Mouse (Mus musculus): Measurements from ENCODE around the gene Fkbp15. TPM values are rescaled to one million over a fixed set of nuclear protein-coding genes. Genes with fewer than 3 reads are reported as not detected.
A peak's percentile ranks its signal among the peaks of the same experiment; 100 is the strongest.

The Fkbp15 gene
- polyA plus RNA-seq, 1 experiment from 2014 or later: 24.1 TPM

- Histone ChIP-seq H3K27me3 (ENCODE audit: control insufficient read depth, insufficient read depth, low read length) (no peaks in the 10 kb centered on the region), H3K36me3 (ENCODE audit: control insufficient read depth, insufficient read depth, low read length) (peaks cover 25% of the 10 kb centered on the region), H3K4me2 (ENCODE audit: low read depth, low read length) (no peak overlapping the region), H3K9me3 (ENCODE audit: control insufficient read depth, low read length) (no peaks in the 10 kb centered on the region), H3K9ac (replicated peaks; ENCODE audit: low read depth, low read length) (no peak overlapping the region), H3K27ac (ENCODE audit: low read depth, low read length) (no peak overlapping the region), H3K4me1 (ENCODE audit: control insufficient read depth, insufficient read depth, low read length) (no peaks in the 10 kb centered on the region), H3K4me3 (ENCODE audit: low read depth, low read length) (no peak overlapping the region)
- WGBS: 96% methylated on average over 1 of the region's 1 CpGs
- ATAC-seq (ENCODE audit: low read depth): no peak
These were observed 65.6 kb downstream of the Fkbp15 start for GRCm38 (mm10) chr4:62294741-62295140.

DNA sequence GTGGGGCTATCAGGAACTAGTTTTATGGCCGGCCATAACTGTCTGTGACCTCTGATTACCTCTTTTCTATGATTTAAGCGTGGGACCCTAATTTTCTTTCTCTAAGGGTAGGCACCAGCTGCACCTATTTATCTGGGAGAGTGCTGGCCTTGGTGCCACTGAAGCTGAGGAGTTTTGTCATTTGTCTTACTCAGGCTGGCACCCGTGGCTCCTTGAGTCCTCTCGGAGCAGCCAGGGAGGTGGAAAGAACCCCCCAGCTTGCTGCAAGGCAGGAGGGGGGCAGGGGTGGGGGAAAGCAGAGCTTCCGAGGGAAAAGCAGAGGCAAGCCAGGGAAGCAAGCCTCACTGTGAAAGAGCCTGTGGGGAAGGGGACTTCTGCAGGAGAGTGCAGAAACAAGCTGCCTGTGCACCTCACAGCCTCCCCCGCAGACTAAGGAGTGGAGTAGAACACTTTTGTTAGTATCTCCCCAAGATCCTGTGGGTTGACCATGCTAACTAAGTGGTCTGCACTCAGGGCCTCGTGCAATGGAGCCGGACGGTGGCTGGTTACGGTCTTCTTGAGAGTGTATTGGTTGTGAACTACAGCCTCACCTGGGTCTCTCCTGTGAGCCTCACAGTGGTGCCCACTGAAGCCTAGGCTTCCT is 67.0 kb downstream of the Fkbp15 start:
- ATAC-seq (ENCODE audit: low read depth): 0 out of 2 replicates have a peak, but pooled peaks have one; percentile 5
- H3K9ac ChIP-seq (replicated peaks; ENCODE audit: low read depth, low read length): no peak overlapping the region
- peaks cover 18% of the 10 kb centered on the region for H3K36me3 ChIP-seq (ENCODE audit: control insufficient read depth, insufficient read depth, low read length)
- no peaks in the 10 kb centered on the region for H3K9me3 ChIP-seq (ENCODE audit: control insufficient read depth, low read length)
- no peak overlapping the region for H3K4me3 ChIP-seq (ENCODE audit: low read depth, low read length)
- H3K27me3 ChIP-seq (ENCODE audit: control insufficient read depth, insufficient read depth, low read length): no peaks in the 10 kb centered on the region
- no peak overlapping the region for H3K4me2 ChIP-seq (ENCODE audit: low read depth, low read length)
- H3K27ac ChIP-seq (ENCODE audit: low read depth, low read length): no peak overlapping the region
- no peaks in the 10 kb centered on the region for H3K4me1 ChIP-seq (ENCODE audit: control insufficient read depth, insufficient read depth, low read length)
- WGBS: 28% methylated on average over 10 of the region's 10 CpGs

DNA sequence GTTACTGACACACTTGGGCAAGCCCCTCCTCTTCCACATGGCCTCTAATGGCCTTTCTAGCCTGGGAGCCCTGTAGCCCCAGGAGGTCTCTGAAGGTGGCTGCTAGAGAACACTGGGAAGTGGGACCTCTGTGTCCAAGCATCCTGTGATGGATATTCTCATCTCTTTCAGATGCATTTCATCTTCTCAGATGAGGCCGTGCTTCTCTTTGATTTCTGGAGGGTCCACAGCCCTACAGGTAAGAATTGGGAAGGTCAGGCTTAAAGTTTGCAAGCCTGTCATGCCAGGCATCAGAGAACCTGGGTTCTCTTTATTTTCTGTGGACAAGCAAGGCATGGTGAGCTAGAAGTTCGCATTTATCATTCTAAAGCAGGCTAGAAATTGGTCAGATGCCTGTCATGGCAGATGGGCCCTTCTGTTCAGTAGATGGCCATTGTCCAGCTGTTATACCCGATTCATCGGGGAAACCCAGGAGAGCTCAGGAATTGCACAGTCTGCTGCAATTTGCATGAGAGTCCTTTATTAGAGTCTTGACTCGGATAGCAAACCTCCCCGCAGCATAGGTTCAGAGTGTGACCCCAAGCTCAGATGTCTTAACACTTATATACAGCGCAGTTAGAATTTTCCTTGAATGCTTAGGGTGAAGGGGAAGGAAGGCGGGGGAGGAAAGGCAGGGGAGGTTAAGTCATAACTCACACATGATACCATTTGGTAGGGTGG is 67.7 kb downstream of the Fkbp15 start:
- Histone ChIP-seq H3K9ac (replicated peaks; ENCODE audit: low read depth, low read length) (no peak overlapping the region), H3K36me3 (ENCODE audit: control insufficient read depth, insufficient read depth, low read length) (peaks cover 10% of the 10 kb centered on the region; the same call in 1 of the 2 replicates), H3K4me2 (ENCODE audit: low read depth, low read length) (no peak overlapping the region), H3K27ac (ENCODE audit: low read depth, low read length) (no peak overlapping the region), H3K4me1 (ENCODE audit: control insufficient read depth, insufficient read depth, low read length) (no peaks in the 10 kb centered on the region), H3K27me3 (ENCODE audit: control insufficient read depth, insufficient read depth, low read length) (no peaks in the 10 kb centered on the region), H3K9me3 (ENCODE audit: control insufficient read depth, low read length) (no peaks in the 10 kb centered on the region), H3K4me3 (ENCODE audit: low read depth, low read length) (no peak overlapping the region)
- 14% methylated on average over 8 of the region's 8 CpGs for WGBS
- peak; percentile 30; the same call in 1 of the 2 replicates for ATAC-seq (ENCODE audit: low read depth)

DNA sequence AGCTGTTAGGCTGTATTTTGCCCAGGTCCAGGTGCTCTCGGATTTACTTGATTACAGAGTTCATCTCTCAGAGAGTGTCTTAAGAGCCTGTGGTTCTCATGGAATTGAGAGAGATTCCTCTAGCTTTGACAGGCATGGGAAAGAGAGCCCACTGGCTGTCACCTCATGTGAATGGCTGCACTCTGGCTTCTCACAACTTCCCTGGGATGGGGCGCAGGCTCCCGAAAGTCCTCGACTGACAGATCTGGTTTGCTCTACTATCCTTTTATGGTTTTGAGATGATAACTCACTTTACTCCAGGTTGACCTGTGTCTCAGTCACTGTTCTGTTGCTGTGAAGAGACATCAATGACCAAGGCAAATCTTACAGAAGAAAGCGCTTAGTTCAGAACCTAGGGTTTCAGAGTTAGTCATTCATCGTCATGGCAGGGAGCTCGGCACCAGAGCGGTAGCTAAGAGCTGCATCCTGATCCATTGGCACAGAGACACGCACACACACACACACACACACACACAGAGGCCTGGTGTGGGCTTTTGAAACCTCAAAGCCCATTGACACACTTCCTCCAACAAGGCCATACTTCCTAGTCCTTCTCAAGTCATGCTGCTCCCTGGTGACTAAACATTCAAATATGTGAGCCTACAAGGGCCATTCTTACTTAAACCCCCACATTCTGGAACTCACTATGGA is 69.4 kb downstream of the Fkbp15 start:
- no peak for ATAC-seq (ENCODE audit: low read depth)
- no peak overlapping the region for H3K9ac ChIP-seq (replicated peaks; ENCODE audit: low read depth, low read length)
- H3K9me3 ChIP-seq (ENCODE audit: control insufficient read depth, low read length): no peaks in the 10 kb centered on the region
- H3K27me3 ChIP-seq (ENCODE audit: control insufficient read depth, insufficient read depth, low read length): no peaks in the 10 kb centered on the region
- no peaks in the 10 kb centered on the region for H3K36me3 ChIP-seq (ENCODE audit: control insufficient read depth, insufficient read depth, low read length)
- 91% methylated on average over 9 of the region's 9 CpGs for WGBS
- H3K4me3 ChIP-seq (ENCODE audit: low read depth, low read length): no peak overlapping the region
- no peak overlapping the region for H3K27ac ChIP-seq (ENCODE audit: low read depth, low read length)
- no peaks in the 10 kb centered on the region for H3K4me1 ChIP-seq (ENCODE audit: control insufficient read depth, insufficient read depth, low read length)
- no peak overlapping the region for H3K4me2 ChIP-seq (ENCODE audit: low read depth, low read length)

GRCm38 (mm10) chr4:62289226-62289625 is 71.1 kb downstream of the Fkbp15 start:
- WGBS: 96% methylated on average over 7 of the region's 7 CpGs
- H3K4me2 ChIP-seq (ENCODE audit: low read depth, low read length): no peak overlapping the region
- no peak overlapping the region for H3K27ac ChIP-seq (ENCODE audit: low read depth, low read length)
- H3K9me3 ChIP-seq (ENCODE audit: control insufficient read depth, low read length): no peaks in the 10 kb centered on the region
- H3K4me1 ChIP-seq (ENCODE audit: control insufficient read depth, insufficient read depth, low read length): no peaks in the 10 kb centered on the region
- no peaks in the 10 kb centered on the region for H3K27me3 ChIP-seq (ENCODE audit: control insufficient read depth, insufficient read depth, low read length)
- H3K9ac ChIP-seq (replicated peaks; ENCODE audit: low read depth, low read length): no peak overlapping the region
- H3K4me3 ChIP-seq (ENCODE audit: low read depth, low read length): no peak overlapping the region
- no peak for ATAC-seq (ENCODE audit: low read depth)
- H3K36me3 ChIP-seq (ENCODE audit: control insufficient read depth, insufficient read depth, low read length): no peaks in the 10 kb centered on the region

DNA sequence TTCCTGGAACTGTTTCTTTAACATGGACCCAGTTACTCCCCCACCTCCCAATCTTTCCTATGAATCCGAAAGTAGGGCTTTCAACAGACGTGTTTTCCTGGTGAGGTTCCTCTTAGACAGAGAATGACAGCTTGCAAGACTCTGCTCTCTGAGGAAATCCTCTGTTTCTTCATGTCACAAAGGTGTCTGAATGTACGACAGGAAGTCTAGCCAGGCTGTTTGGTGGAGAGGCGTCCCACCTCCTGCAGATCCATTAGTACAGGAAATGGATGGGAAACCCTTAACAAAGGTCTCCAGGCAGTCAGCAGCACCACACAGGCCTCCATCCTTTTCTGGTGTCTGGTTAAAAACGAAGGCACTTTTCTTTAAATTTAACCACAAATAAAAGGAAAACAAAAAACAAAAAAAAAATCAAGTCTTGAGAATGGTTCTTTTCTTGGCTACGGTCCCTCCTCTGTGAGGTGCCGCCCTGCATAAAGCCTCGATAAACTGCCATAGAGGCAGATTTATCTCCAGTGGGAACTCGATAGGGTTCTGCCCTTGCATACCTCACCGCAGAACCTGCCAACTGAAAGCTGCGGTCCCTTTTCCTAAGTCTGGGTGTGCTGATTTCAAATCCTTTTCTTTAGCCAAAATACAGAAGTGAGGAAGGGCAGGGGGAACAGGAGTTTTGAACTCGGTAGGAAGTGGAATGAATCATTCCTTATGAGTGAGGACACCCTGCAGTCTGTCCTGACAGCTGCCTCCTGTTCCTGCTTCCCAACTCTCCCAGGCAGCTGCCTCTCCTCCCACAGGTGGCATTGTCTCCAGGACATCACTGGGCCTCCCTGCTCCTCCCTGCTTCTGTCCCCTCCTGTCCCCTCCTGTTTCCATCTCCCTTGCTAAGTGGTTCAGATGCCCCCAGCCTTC is 73.1 kb downstream of the Fkbp15 start:
- H3K4me2 ChIP-seq (ENCODE audit: low read depth, low read length): peak overlapping the region; percentile 69
- H3K4me3 ChIP-seq (ENCODE audit: low read depth, low read length): peak overlapping the region; percentile 68
- H3K36me3 ChIP-seq (ENCODE audit: control insufficient read depth, insufficient read depth, low read length): no peaks in the 10 kb centered on the region
- H3K4me1 ChIP-seq (ENCODE audit: control insufficient read depth, insufficient read depth, low read length): no peaks in the 10 kb centered on the region
- H3K9me3 ChIP-seq (ENCODE audit: control insufficient read depth, low read length): no peaks in the 10 kb centered on the region
- H3K27me3 ChIP-seq (ENCODE audit: control insufficient read depth, insufficient read depth, low read length): no peaks in the 10 kb centered on the region
- peak overlapping the region; percentile 73 for H3K9ac ChIP-seq (replicated peaks; ENCODE audit: low read depth, low read length)
- 4% methylated on average over 12 of the region's 12 CpGs for WGBS
- no peak overlapping the region for H3K27ac ChIP-seq (ENCODE audit: low read depth, low read length)
- ATAC-seq (ENCODE audit: low read depth): no peak

DNA sequence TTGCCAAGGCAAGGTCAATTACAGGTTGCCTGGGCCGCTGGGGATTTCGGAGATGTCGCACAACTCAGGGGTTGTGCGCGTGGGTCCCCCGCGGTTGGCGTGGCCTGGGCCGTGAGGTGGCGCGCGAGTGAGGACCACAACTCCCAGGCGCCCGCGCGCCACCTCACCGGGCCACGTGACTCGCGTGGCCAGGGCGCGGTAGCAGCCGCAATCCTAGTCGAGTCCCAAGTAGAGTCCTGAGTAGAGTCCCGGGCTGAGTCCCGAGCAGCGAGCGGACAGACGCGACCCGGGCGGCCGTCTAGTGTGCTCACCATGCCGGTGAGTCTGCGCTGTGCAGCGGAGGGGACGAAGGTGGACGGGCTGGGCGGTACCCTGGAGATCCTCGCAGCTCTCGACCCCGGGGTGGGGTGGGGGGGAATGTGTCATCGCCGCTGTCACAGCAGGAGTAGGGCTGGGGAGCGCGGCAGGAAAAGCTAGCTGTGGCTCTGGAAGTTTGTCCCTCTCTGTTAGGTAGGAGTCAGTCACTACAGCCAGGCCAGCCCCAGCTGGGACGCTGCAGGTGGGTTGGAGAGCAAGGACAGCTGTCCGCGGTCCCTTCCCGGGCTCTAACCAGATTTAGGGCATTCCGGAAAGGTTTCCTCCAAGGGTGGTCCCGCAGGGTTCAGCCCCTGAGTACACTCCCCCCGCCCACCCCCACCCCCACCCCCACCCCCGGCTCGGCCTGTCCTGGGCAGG is 73.9 kb downstream of the Fkbp15 start:
- peak overlapping the region; percentile 73 for H3K9ac ChIP-seq (replicated peaks; ENCODE audit: low read depth, low read length)
- peak overlapping the region; percentile 68 for H3K4me3 ChIP-seq (ENCODE audit: low read depth, low read length)
- H3K27ac ChIP-seq (ENCODE audit: low read depth, low read length): peak overlapping the region; percentile 52
- no peaks in the 10 kb centered on the region for H3K4me1 ChIP-seq (ENCODE audit: control insufficient read depth, insufficient read depth, low read length)
- no peaks in the 10 kb centered on the region for H3K36me3 ChIP-seq (ENCODE audit: control insufficient read depth, insufficient read depth, low read length)
- H3K9me3 ChIP-seq (ENCODE audit: control insufficient read depth, low read length): no peaks in the 10 kb centered on the region
- peak; percentile 97 for ATAC-seq (ENCODE audit: low read depth)
- under 1% methylated on average over 51 of the region's 55 CpGs for WGBS
- no peaks in the 10 kb centered on the region for H3K27me3 ChIP-seq (ENCODE audit: control insufficient read depth, insufficient read depth, low read length)
- peak overlapping the region; percentile 69 for H3K4me2 ChIP-seq (ENCODE audit: low read depth, low read length)

- Histone ChIP-seq H3K9ac (replicated peaks; ENCODE audit: low read depth, low read length) (no peak overlapping the region), H3K27ac (ENCODE audit: low read depth, low read length) (no peak overlapping the region), H3K36me3 (ENCODE audit: control insufficient read depth, insufficient read depth, low read length) (no peaks in the 10 kb centered on the region), H3K4me2 (ENCODE audit: low read depth, low read length) (peak overlapping the region; percentile 69; the same call in 1 of the 2 replicates), H3K9me3 (ENCODE audit: control insufficient read depth, low read length) (no peaks in the 10 kb centered on the region), H3K4me1 (ENCODE audit: control insufficient read depth, insufficient read depth, low read length) (no peaks in the 10 kb centered on the region), H3K27me3 (ENCODE audit: control insufficient read depth, insufficient read depth, low read length) (no peaks in the 10 kb centered on the region), H3K4me3 (ENCODE audit: low read depth, low read length) (peak overlapping the region; percentile 68; the same call in 1 of the 2 replicates)
- 68% methylated on average over 8 of the region's 8 CpGs for WGBS
- ATAC-seq (ENCODE audit: low read depth): no peak
These were observed 74.8 kb downstream of the Fkbp15 start for GRCm38 (mm10) chr4:62285576-62285975.
